Mouse (Mus musculus) heart, embryonic 14.5 days (tissue): Measurements from ENCODE around the gene Dnah17. TPM values are rescaled to one million over a fixed set of nuclear protein-coding genes. Genes with fewer than 3 reads are reported as not detected.

ENCODE experiments used
- ATAC-seq: fragments of 200-750 bp; cut with Nextera tagmentation; 2 replicates; pipeline ENCODE4 v1.8.0; 2017; ENCODE audit warnings: low read depth, moderate TSS enrichment; ENCODE audit not compliant: insufficient number of reproducible peaks, insufficient read depth, low FRiP score
- H3K27ac ChIP-seq, 2 experiments: fragments of 200-500 bp in 1 of 2; fragments of 300-500 bp in 1 of 2; sonication (generic) in 1 of 2; replicated peaks in 1 of 2; 2 replicates each; pipeline ENCODE4 v1.5.1; 2012 to 2014; ENCODE audit warnings: low read depth in 2 of 2, low read length in 2 of 2, control low read depth in 1 of 2, mild to moderate bottlenecking in 1 of 2, mixed read lengths in 1 of 2; ENCODE audit not compliant: control insufficient read depth in 1 of 2, insufficient read depth in 1 of 2
- H3K27me3 ChIP-seq: fragments of 300-500 bp; sonication (generic); 2 replicates; pipeline ENCODE4 v1.6.1; 2014; ENCODE audit warnings: mild to moderate bottlenecking, low read length, control low read depth; ENCODE audit not compliant: control insufficient read depth, insufficient read depth
- H3K36me3 ChIP-seq: fragments of 300-500 bp; sonication (generic); 2 replicates; pipeline ENCODE4 v1.6.1; 2014; ENCODE audit warnings: mild to moderate bottlenecking, control low read depth, low read length, mixed read lengths; ENCODE audit not compliant: control insufficient read depth, insufficient read depth
- H3K4me1 ChIP-seq, 2 experiments: fragments of 200-500 bp in 1 of 2; fragments of 300-500 bp in 1 of 2; sonication (generic) in 1 of 2; 2 replicates each; pipeline ENCODE4 v1.6.1; 2012 to 2014; ENCODE audit warnings: low read length in 2 of 2, control low read depth in 1 of 2, mixed read lengths in 1 of 2; ENCODE audit not compliant: control insufficient read depth in 2 of 2, insufficient read depth in 2 of 2
- H3K4me2 ChIP-seq: fragments of 300-500 bp; sonication (generic); 2 replicates; pipeline ENCODE4 v1.6.1; 2014; ENCODE audit warnings: mild to moderate bottlenecking, low read length
- H3K4me3 ChIP-seq, 2 experiments: fragments of 200-500 bp in 1 of 2; fragments of 300-500 bp in 1 of 2; sonication (generic) in 1 of 2; 2 replicates each; pipeline ENCODE4 v1.5.1; 2012 to 2014; ENCODE audit warnings: low read length in 2 of 2, mild to moderate bottlenecking in 2 of 2, control low read depth in 1 of 2, low read depth in 1 of 2, moderate library complexity in 1 of 2; ENCODE audit not compliant: control insufficient read depth in 1 of 2, insufficient read depth in 1 of 2
- H3K9ac ChIP-seq: fragments of 300-500 bp; sonication (generic); 2 replicates; pipeline ENCODE4 v1.6.1; 2014; ENCODE audit warnings: mild to moderate bottlenecking, low read length
- H3K9me3 ChIP-seq: fragments of 300-500 bp; sonication (generic); 2 replicates; pipeline ENCODE4 v1.6.1; 2016; ENCODE audit warnings: low read length, control low read depth; ENCODE audit not compliant: control insufficient read depth
- WGBS: fragments of 180-500 bp; shearing (Covaris S2); extraction: QIAGEN DNeasy Blood & Tissue Kit; methylation state at CpG from one replicate; pipeline ENCODE4 v1.1.7; 2014; 5-methylcytosine and 5-hydroxymethylcytosine counted together
- polyA plus RNA-seq: library from polyadenylated mRNA; unstranded; fragments of >200 nt; fragmentation: Nextera tagmentation; extraction: Ambion mirVana; gene quantifications from 2 replicates; pipeline ENCODE4 v1.2.1, GENCODE M21; 2014

The Dnah17 gene
- polyA plus RNA-seq, 1 experiment from 2014 or later: 0.23 TPM

- Histone ChIP-seq H3K27ac (no peak overlapping the region), H3K4me2 (no peak overlapping the region), H3K9me3 (no peaks in the 10 kb centered on the region), H3K4me3 (no peak overlapping the region), H3K4me1 (peaks cover 4 to 6% of the 10 kb centered on the region in 2 experiments; a peak in 2 of 4 replicates), H3K27me3 (no peaks in the 10 kb centered on the region), H3K9ac (no peak overlapping the region), H3K36me3 (no peaks in the 10 kb centered on the region)
- no peak for ATAC-seq
- 70% methylated on average over 17 of the region's 17 CpGs for WGBS
These were observed 55.4 kb downstream of the Dnah17 start for GRCm38 (mm10) chr11:118075035-118075522.

GRCm38 (mm10) chr11:118071227-118071912 lies 59.1 kb downstream of the Dnah17 start:
- no peaks in the 10 kb centered on the region for H3K27me3 ChIP-seq
- H3K4me1 ChIP-seq: peaks cover 4 to 6% of the 10 kb centered on the region in 2 experiments; a peak in 2 of 4 replicates
- ATAC-seq: no peak
- no peak overlapping the region for H3K27ac ChIP-seq
- WGBS: 54% methylated on average over 11 of the region's 11 CpGs
- H3K9me3 ChIP-seq: no peaks in the 10 kb centered on the region
- H3K36me3 ChIP-seq: no peaks in the 10 kb centered on the region
- H3K9ac ChIP-seq: no peak overlapping the region
- H3K4me2 ChIP-seq: no peak overlapping the region
- H3K4me3 ChIP-seq: no peak overlapping the region

- H3K36me3 ChIP-seq: no peaks in the 10 kb centered on the region
- no peak overlapping the region for H3K4me2 ChIP-seq
- 81% methylated on average over 16 of the region's 16 CpGs for WGBS
- no peak overlapping the region for H3K9ac ChIP-seq
- no peak overlapping the region for H3K27ac ChIP-seq
- peaks cover 4 to 6% of the 10 kb centered on the region in 2 experiments; a peak in 2 of 4 replicates for H3K4me1 ChIP-seq
- no peak overlapping the region for H3K4me3 ChIP-seq
- H3K27me3 ChIP-seq: no peaks in the 10 kb centered on the region
- no peaks in the 10 kb centered on the region for H3K9me3 ChIP-seq
- no peak for ATAC-seq
These were observed 61.6 kb downstream of the Dnah17 start for GRCm38 (mm10) chr11:118068812-118069332.

- peaks cover 4 to 6% of the 10 kb centered on the region in 2 experiments; a peak in 2 of 4 replicates for H3K4me1 ChIP-seq
- no peaks in the 10 kb centered on the region for H3K27me3 ChIP-seq
- H3K9me3 ChIP-seq: no peaks in the 10 kb centered on the region
- no peak for ATAC-seq
- no peak overlapping the region for H3K9ac ChIP-seq
- no peak overlapping the region for H3K4me3 ChIP-seq
- no peak overlapping the region for H3K4me2 ChIP-seq
- no peak overlapping the region for H3K27ac ChIP-seq
- WGBS: 79% methylated on average over 8 of the region's 8 CpGs
- H3K36me3 ChIP-seq: no peaks in the 10 kb centered on the region
These were observed 62.8 kb downstream of the Dnah17 start for GRCm38 (mm10) chr11:118067588-118067987.

GRCm38 (mm10) chr11:118060038-118060437 lies 70.4 kb downstream of the Dnah17 start:
- Histone ChIP-seq H3K9ac (no peak overlapping the region), H3K36me3 (no peaks in the 10 kb centered on the region), H3K27me3 (no peaks in the 10 kb centered on the region), H3K4me1 (peaks cover 0 to 2% of the 10 kb centered on the region in 2 experiments; a peak in 1 of 4 replicates), H3K27ac (no peak overlapping the region), H3K9me3 (no peaks in the 10 kb centered on the region), H3K4me2 (no peak overlapping the region), H3K4me3 (no peak overlapping the region)
- WGBS: 78% methylated on average over 14 of the region's 14 CpGs
- no peak for ATAC-seq

- ATAC-seq: no peak
- no peak overlapping the region for H3K9ac ChIP-seq
- H3K9me3 ChIP-seq: no peaks in the 10 kb centered on the region
- H3K36me3 ChIP-seq: no peaks in the 10 kb centered on the region
- peaks cover 0 to 2% of the 10 kb centered on the region in 2 experiments; a peak in 1 of 4 replicates for H3K4me1 ChIP-seq
- WGBS: 52% methylated on average over 10 of the region's 10 CpGs
- H3K4me3 ChIP-seq: no peak overlapping the region
- H3K27me3 ChIP-seq: no peaks in the 10 kb centered on the region
- no peak overlapping the region for H3K27ac ChIP-seq
- no peak overlapping the region for H3K4me2 ChIP-seq
These were observed 71.6 kb downstream of the Dnah17 start for GRCm38 (mm10) chr11:118058872-118059271.

- H3K36me3 ChIP-seq: no peaks in the 10 kb centered on the region
- no peak overlapping the region for H3K27ac ChIP-seq
- no peak for ATAC-seq
- WGBS: 70% methylated on average over 12 of the region's 12 CpGs
- no peak overlapping the region for H3K4me2 ChIP-seq
- H3K9ac ChIP-seq: no peak overlapping the region
- H3K27me3 ChIP-seq: no peaks in the 10 kb centered on the region
- no peaks in the 10 kb centered on the region for H3K9me3 ChIP-seq
- H3K4me1 ChIP-seq: peaks cover 0 to 2% of the 10 kb centered on the region in 2 experiments; a peak in 1 of 4 replicates
- no peak overlapping the region for H3K4me3 ChIP-seq
These were observed 72.1 kb downstream of the Dnah17 start for GRCm38 (mm10) chr11:118058367-118058766.
